Mouse (Mus musculus): Measurements from ENCODE around the gene Prr23a2. TPM values are rescaled to one million over a fixed set of nuclear protein-coding genes. Genes with fewer than 3 reads are reported as not detected.
"Not testable (repeated sequence)": the region's sequence is repeated elsewhere in the genome, so short reads cannot be mapped to it uniquely, and the experiment has no call there.

The Prr23a2 gene
- not detected for total RNA-seq (2021)
- not detected in 2 replicates for polyA plus RNA-seq (2012; rRNA removed)
- long read RNA-seq, result 0 reads

DNA sequence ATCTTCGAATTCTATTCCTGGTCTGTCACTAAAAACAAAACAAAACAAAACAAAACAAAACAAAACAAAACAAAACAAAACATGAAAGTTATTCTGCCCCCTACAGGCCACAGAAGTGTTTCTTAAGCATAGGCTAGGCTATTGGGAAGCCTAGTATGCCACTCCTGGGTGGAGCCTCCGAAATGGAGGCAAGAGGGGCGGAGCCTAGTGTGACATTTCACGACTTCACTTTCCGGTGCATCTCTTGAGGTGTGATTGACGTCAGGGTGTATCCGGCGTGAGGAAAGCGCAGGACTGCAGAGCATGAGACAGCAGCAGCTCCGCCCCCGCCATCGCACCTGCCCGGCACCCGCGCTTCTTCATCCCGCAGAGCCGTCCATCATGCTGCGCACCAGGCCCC is at the start of gene Prr23a2:
TSS of gene Prr23a2 (plus strand) at position 285 of the 400 bp plus-strand sequence.
- Histone ChIP-seq H3K9ac (ENCODE audit: low read depth, low read length) (no peak within 1 kb of the TSS), H3K27me3 (ENCODE audit: control insufficient read depth, insufficient read depth, low read length) (no peaks in the 10 kb centered on the region), H3K4me3 (no peak within 1 kb of the TSS), H3K27ac (no peak within 1 kb of the TSS), H3K79me2 (replicated peaks; ENCODE audit: control insufficient read depth, insufficient read depth, low read length) (no peaks in the 10 kb centered on the region), H3K36me3 (ENCODE audit: control insufficient read depth, insufficient read depth, low read length) (no peaks in the 10 kb centered on the region), H3K4me1 (ENCODE audit: control insufficient read depth, insufficient read depth, low read length) (no peaks in the 10 kb centered on the region)
- WGBS, result 60% methylated on average over 18 of the region's 18 CpGs
- DNase-seq, result no peak
- intact Hi-C loops (cut with DNase I), result no loop called here
- no peak for TF ChIP-seq EP300 (IDR thresholded peaks at IDR 0.05; ENCODE audit: insufficient read depth, low read depth, low read length)
- no peak for TF ChIP-seq CTCF (IDR thresholded peaks at IDR 0.05)
- no peak for TF ChIP-seq POLR2A (IDR thresholded peaks at IDR 0.05; ENCODE audit: insufficient read depth, low read depth, low read length)

DNA sequence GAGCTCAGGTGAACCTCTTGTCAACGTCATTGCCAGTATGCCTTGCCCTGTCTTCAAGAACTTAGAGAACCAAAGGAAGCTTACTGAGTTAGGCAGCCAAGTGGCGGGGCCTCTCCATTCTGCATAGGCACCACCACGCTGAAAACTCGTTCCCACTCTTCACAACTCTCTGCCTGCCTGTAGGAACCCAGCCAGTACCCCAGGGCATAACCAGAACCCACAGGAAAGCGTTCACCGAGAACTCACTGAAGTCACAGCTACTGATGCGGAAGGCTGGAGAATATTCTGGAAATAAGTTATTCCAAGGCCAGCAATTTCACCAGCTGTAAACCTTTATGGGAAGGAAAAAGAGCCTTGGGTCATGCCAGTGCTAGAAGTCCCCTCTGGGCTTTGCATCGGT is 48.7 kb upstream of the Prr23a2 start:
- H3K27ac ChIP-seq, result no peak overlapping the region
- TF ChIP-seq CTCF (IDR thresholded peaks at IDR 0.05) (no peak), EP300 (IDR thresholded peaks at IDR 0.05; ENCODE audit: insufficient read depth, low read depth, low read length) (no peak), POLR2A (IDR thresholded peaks at IDR 0.05; ENCODE audit: insufficient read depth, low read depth, low read length) (no peak)
- intact Hi-C loops (cut with DNase I), result no loop called here
- H3K4me1 ChIP-seq (ENCODE audit: control insufficient read depth, insufficient read depth, low read length), result no peaks in the 10 kb centered on the region
- no peaks in the 10 kb centered on the region for H3K79me2 ChIP-seq (replicated peaks; ENCODE audit: control insufficient read depth, insufficient read depth, low read length)
- DNase-seq, result no peak
- WGBS, result 80% methylated on average over 8 of the region's 8 CpGs
- no peaks in the 10 kb centered on the region for H3K36me3 ChIP-seq (ENCODE audit: control insufficient read depth, insufficient read depth, low read length)
- no peak overlapping the region for H3K9ac ChIP-seq (ENCODE audit: low read depth, low read length)
- no peaks in the 10 kb centered on the region for H3K27me3 ChIP-seq (ENCODE audit: control insufficient read depth, insufficient read depth, low read length)
- no peak overlapping the region for H3K4me3 ChIP-seq

DNA sequence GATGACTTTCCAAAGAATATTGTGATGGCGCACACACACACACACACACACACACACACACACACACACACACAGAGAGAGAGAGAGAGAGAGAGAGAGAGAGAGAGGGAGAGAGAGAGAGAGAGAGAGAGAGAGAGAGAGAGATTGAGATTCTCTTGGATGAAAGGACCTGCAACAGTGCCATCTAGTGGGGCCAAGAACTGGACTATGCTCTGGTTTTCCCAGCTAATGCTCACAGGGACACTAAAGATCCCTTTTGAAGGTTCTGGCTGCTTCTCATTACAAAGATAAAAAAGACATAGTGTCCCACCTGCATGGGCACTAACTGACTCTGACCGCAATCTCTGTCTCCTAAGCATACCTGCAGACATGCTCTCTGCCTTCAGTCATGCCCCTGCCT is 46.8 kb upstream of the Prr23a2 start:
- not testable (repeated sequence) for H3K79me2 ChIP-seq (replicated peaks; ENCODE audit: control insufficient read depth, insufficient read depth, low read length); H3K36me3 ChIP-seq (ENCODE audit: control insufficient read depth, insufficient read depth, low read length); H3K27me3 ChIP-seq (ENCODE audit: control insufficient read depth, insufficient read depth, low read length); H3K4me3 ChIP-seq; H3K27ac ChIP-seq; H3K9ac ChIP-seq (ENCODE audit: low read depth, low read length); H3K4me1 ChIP-seq (ENCODE audit: control insufficient read depth, insufficient read depth, low read length)
- WGBS, result 63% methylated on average over 2 of the region's 2 CpGs
- intact Hi-C loops (cut with DNase I), result loop anchor here (1.0 kb wide), 2 partner anchors 163 to 195 kb away; no protein-coding TSS in a partner anchor
- peak; percentile 26 to 47 for DNase-seq
- TF ChIP-seq CTCF (IDR thresholded peaks at IDR 0.05), result peak; percentile 56

DNA sequence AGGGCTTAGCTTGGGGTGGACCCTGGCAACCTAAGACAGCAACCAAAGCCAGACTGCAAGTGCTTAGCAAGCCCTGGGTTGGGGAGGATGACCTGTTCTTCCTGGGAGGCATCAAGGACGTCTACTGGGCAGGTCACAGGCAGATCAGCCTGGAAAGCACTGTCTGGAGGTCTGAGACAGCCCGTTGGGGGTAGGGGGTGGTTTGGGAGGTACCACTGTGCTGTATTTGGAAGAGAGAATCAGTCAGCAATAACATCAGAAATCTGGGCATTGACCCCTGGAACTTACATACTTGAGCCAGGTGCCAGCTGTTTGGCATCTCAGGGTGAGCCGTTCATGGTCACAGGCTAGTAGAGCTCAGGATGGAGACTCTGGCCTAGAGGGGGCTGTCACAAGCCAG is 40.2 kb upstream of the Prr23a2 start:
- H3K27me3 ChIP-seq (ENCODE audit: control insufficient read depth, insufficient read depth, low read length), result no peaks in the 10 kb centered on the region
- H3K9ac ChIP-seq (ENCODE audit: low read depth, low read length), result no peak overlapping the region
- no peaks in the 10 kb centered on the region for H3K79me2 ChIP-seq (replicated peaks; ENCODE audit: control insufficient read depth, insufficient read depth, low read length)
- DNase-seq, result no peak
- H3K36me3 ChIP-seq (ENCODE audit: control insufficient read depth, insufficient read depth, low read length), result no peaks in the 10 kb centered on the region
- no peak for TF ChIP-seq CTCF (IDR thresholded peaks at IDR 0.05)
- no peak for TF ChIP-seq POLR2A (IDR thresholded peaks at IDR 0.05; ENCODE audit: insufficient read depth, low read depth, low read length)
- TF ChIP-seq EP300 (IDR thresholded peaks at IDR 0.05; ENCODE audit: insufficient read depth, low read depth, low read length), result no peak
- intact Hi-C loops (cut with DNase I), result no loop called here
- H3K4me3 ChIP-seq, result no peak overlapping the region
- no peaks in the 10 kb centered on the region for H3K4me1 ChIP-seq (ENCODE audit: control insufficient read depth, insufficient read depth, low read length)
- no peak overlapping the region for H3K27ac ChIP-seq
- WGBS, result 56% methylated on average over 3 of the region's 3 CpGs

DNA sequence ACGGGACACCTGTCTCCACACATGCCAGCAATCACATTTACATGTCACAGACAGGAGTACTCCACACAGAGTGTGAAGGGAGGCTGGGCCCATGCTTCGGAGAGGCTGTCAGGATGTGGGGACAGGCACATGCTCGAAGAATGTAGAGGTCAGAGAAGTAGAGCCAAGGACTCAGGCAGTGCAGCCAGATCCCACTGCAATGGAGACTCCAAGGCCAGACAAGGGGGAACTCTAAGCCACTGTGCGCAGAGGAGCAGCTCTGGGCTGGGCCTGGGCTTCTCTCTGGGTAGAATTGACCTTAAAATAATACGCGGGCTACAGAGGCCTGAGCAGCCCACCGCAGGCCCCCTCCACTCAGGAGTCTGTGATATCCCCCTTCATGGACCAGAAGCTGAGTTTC is 38.7 kb upstream of the Prr23a2 start:
- TF ChIP-seq POLR2A (IDR thresholded peaks at IDR 0.05; ENCODE audit: insufficient read depth, low read depth, low read length) (no peak), EP300 (IDR thresholded peaks at IDR 0.05; ENCODE audit: insufficient read depth, low read depth, low read length) (no peak), CTCF (IDR thresholded peaks at IDR 0.05) (no peak)

DNA sequence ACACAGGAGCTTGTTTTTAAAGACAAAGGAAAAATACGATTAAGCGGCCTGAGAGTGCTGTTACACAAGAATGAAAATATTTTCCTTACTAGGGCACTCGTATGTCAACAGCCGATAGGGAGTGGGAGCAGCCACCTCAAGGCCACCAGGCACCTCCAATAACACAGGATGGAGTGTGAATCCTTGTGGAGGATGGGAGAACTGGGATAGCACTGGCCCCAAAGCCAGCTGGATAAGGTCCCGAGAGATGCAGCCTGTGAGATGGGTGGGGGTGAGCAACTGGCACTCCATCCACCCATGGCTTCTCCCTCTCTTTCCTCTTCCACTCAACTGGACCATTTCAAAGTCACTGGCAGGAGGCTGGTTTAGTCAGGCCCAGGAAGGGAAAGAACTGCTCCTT is 37.3 kb upstream of the Prr23a2 start:
- peak in 1 of 2 experiments; percentile 8 for DNase-seq
- TF ChIP-seq EP300 (IDR thresholded peaks at IDR 0.05; ENCODE audit: insufficient read depth, low read depth, low read length) (no peak), POLR2A (IDR thresholded peaks at IDR 0.05; ENCODE audit: insufficient read depth, low read depth, low read length) (no peak), CTCF (IDR thresholded peaks at IDR 0.05) (no peak)
- no peaks in the 10 kb centered on the region for H3K36me3 ChIP-seq (ENCODE audit: control insufficient read depth, insufficient read depth, low read length)
- H3K27me3 ChIP-seq (ENCODE audit: control insufficient read depth, insufficient read depth, low read length), result no peaks in the 10 kb centered on the region
- 35% methylated on average over 5 of the region's 5 CpGs for WGBS
- H3K27ac ChIP-seq, result no peak overlapping the region
- no peak overlapping the region for H3K9ac ChIP-seq (ENCODE audit: low read depth, low read length)
- no peak overlapping the region for H3K4me3 ChIP-seq
- no peaks in the 10 kb centered on the region for H3K79me2 ChIP-seq (replicated peaks; ENCODE audit: control insufficient read depth, insufficient read depth, low read length)
- intact Hi-C loops (cut with DNase I), result no loop called here
- no peaks in the 10 kb centered on the region for H3K4me1 ChIP-seq (ENCODE audit: control insufficient read depth, insufficient read depth, low read length)

More for the DNA sequence above, 38.7 kb upstream of the Prr23a2 start:
- no peak for DNase-seq
- intact Hi-C loops (cut with DNase I), result no loop called here
- Histone ChIP-seq H3K4me1 (ENCODE audit: control insufficient read depth, insufficient read depth, low read length) (no peaks in the 10 kb centered on the region), H3K4me3 (no peak overlapping the region), H3K27ac (no peak overlapping the region), H3K27me3 (ENCODE audit: control insufficient read depth, insufficient read depth, low read length) (no peaks in the 10 kb centered on the region), H3K9ac (ENCODE audit: low read depth, low read length) (no peak overlapping the region), H3K36me3 (ENCODE audit: control insufficient read depth, insufficient read depth, low read length) (no peaks in the 10 kb centered on the region), H3K79me2 (replicated peaks; ENCODE audit: control insufficient read depth, insufficient read depth, low read length) (no peaks in the 10 kb centered on the region)
- WGBS, result 74% methylated on average over 7 of the region's 7 CpGs
